Mouse (Mus musculus) erythroblast, embryonic 14.5 days (primary cell): ENCODE results near the gene Insl5. TPM values are rescaled to one million over a fixed set of nuclear protein-coding genes. Genes with fewer than 3 reads are reported as not detected.

Experiments
- H3K27me3 ChIP-seq: 2 replicates; pipeline ENCODE4 v1.6.1; 2012; ENCODE audit warnings: inconsistent platforms; ENCODE audit not compliant: control insufficient read depth
- H3K36me3 ChIP-seq: 2 replicates; pipeline ENCODE4 v1.6.1; 2012; ENCODE audit warnings: mild to moderate bottlenecking, inconsistent platforms; ENCODE audit not compliant: control insufficient read depth
- H3K4me1 ChIP-seq: 2 replicates; pipeline ENCODE4 v1.6.1; 2012; ENCODE audit warnings: inconsistent platforms; ENCODE audit not compliant: control insufficient read depth
- H3K4me3 ChIP-seq: replicated peaks from 2 replicates; pipeline ENCODE3; 2012; ENCODE audit warnings: moderate library complexity, mild to moderate bottlenecking, inconsistent platforms
- H3K9me3 ChIP-seq: 2 replicates; pipeline ENCODE4 v1.6.1; 2012; ENCODE audit warnings: low read length, inconsistent platforms, mixed read lengths; ENCODE audit not compliant: control insufficient read depth
- GATA1 ChIP-seq: IDR thresholded peaks from 2 replicates; pipeline ENCODE4 v1.6.1; 2012; ENCODE audit warnings: low read length, inconsistent platforms, mixed read lengths
- TAL1 ChIP-seq: IDR thresholded peaks from 3 replicates; pipeline ENCODE4 v1.6.1; 2012; ENCODE audit warnings: low read length, inconsistent platforms, mixed read lengths
- polyA plus RNA-seq: library from polyadenylated mRNA; stranded (reverse); fragments of >175 nt; gene quantifications from 2 replicates; pipeline ENCODE4 v1.2.3, GENCODE M21; 2012

Insl5 gene
- polyA plus RNA-seq, 1 experiment: not detected

- Histone ChIP-seq H3K9me3 (no peaks in the 10 kb centered on the region), H3K36me3 (no peaks in the 10 kb centered on the region), H3K4me1 (no peaks in the 10 kb centered on the region), H3K4me3 (no peak overlapping the region), H3K27me3 (no peaks in the 10 kb centered on the region)
- TF ChIP-seq GATA1 (no peak), TAL1 (no peak)
These were observed 12.6 kb upstream of the Insl5 start for GRCm38 (mm10) chr4:103039103-103039837.

GRCm38 (mm10) chr4:103028177-103029088 is 1.8 kb upstream of the Insl5 start:
- TF ChIP-seq TAL1 (no peak), GATA1 (no peak)
- Histone ChIP-seq H3K4me3 (no peak overlapping the region), H3K9me3 (no peaks in the 10 kb centered on the region), H3K4me1 (no peaks in the 10 kb centered on the region), H3K27me3 (no peaks in the 10 kb centered on the region), H3K36me3 (no peaks in the 10 kb centered on the region)

- Histone ChIP-seq H3K36me3 (no peaks in the 10 kb centered on the region), H3K4me1 (no peaks in the 10 kb centered on the region), H3K27me3 (no peaks in the 10 kb centered on the region), H3K9me3 (no peaks in the 10 kb centered on the region), H3K4me3 (no peak overlapping the region)
- TF ChIP-seq TAL1 (no peak), GATA1 (no peak)
These were observed 1.1 kb upstream of the Insl5 start for GRCm38 (mm10) chr4:103027745-103028144.

GRCm38 (mm10) chr4:103013490-103013889 is 13.2 kb downstream of the Insl5 start:
- Histone ChIP-seq H3K4me1 (no peaks in the 10 kb centered on the region), H3K9me3 (no peaks in the 10 kb centered on the region), H3K27me3 (no peaks in the 10 kb centered on the region), H3K36me3 (no peaks in the 10 kb centered on the region), H3K4me3 (no peak overlapping the region)
- TF ChIP-seq TAL1: no peak
- TF ChIP-seq GATA1: no peak

- Histone ChIP-seq H3K27me3 (no peaks in the 10 kb centered on the region), H3K9me3 (no peaks in the 10 kb centered on the region), H3K4me3 (no peak overlapping the region), H3K36me3 (no peaks in the 10 kb centered on the region), H3K4me1 (no peaks in the 10 kb centered on the region)
- TF ChIP-seq GATA1: no peak
- no peak for TF ChIP-seq TAL1
These were observed 14.8 kb downstream of the Insl5 start for GRCm38 (mm10) chr4:103011823-103012222.

- Histone ChIP-seq H3K4me3 (no peak overlapping the region), H3K36me3 (no peaks in the 10 kb centered on the region), H3K4me1 (no peaks in the 10 kb centered on the region), H3K27me3 (no peaks in the 10 kb centered on the region), H3K9me3 (no peaks in the 10 kb centered on the region)
- TF ChIP-seq TAL1: no peak
- no peak for TF ChIP-seq GATA1
These were observed 15.9 kb downstream of the Insl5 start for GRCm38 (mm10) chr4:103010734-103011133.

- Histone ChIP-seq H3K9me3 (no peaks in the 10 kb centered on the region), H3K36me3 (no peaks in the 10 kb centered on the region), H3K4me3 (no peak overlapping the region), H3K4me1 (no peaks in the 10 kb centered on the region), H3K27me3 (no peaks in the 10 kb centered on the region)
- TF ChIP-seq TAL1: no peak
- TF ChIP-seq GATA1: no peak
These were observed 19.7 kb downstream of the Insl5 start for GRCm38 (mm10) chr4:103006943-103007418.

- TF ChIP-seq TAL1 (no peak), GATA1 (no peak)
- no peak overlapping the region for H3K4me3 ChIP-seq
- H3K36me3 ChIP-seq: no peaks in the 10 kb centered on the region
- H3K4me1 ChIP-seq: no peaks in the 10 kb centered on the region
- H3K9me3 ChIP-seq: no peaks in the 10 kb centered on the region
- H3K27me3 ChIP-seq: no peaks in the 10 kb centered on the region
These were observed 20.4 kb downstream of the Insl5 start for GRCm38 (mm10) chr4:103006266-103006665.
